Mouse (Mus musculus) ES-CJ7 (cell line): Measurements from ENCODE around the gene Pik3cd.
"Not testable (repeated sequence)": the region's sequence is repeated elsewhere in the genome, so short reads cannot be mapped to it uniquely, and the experiment has no call there.

Source experiments
- DNase-seq: peaks from one replicate; pipeline ENCODE4 v3.0.0; 2011; ENCODE audit warnings: low read depth, low spot score

Pik3cd gene

DNA sequence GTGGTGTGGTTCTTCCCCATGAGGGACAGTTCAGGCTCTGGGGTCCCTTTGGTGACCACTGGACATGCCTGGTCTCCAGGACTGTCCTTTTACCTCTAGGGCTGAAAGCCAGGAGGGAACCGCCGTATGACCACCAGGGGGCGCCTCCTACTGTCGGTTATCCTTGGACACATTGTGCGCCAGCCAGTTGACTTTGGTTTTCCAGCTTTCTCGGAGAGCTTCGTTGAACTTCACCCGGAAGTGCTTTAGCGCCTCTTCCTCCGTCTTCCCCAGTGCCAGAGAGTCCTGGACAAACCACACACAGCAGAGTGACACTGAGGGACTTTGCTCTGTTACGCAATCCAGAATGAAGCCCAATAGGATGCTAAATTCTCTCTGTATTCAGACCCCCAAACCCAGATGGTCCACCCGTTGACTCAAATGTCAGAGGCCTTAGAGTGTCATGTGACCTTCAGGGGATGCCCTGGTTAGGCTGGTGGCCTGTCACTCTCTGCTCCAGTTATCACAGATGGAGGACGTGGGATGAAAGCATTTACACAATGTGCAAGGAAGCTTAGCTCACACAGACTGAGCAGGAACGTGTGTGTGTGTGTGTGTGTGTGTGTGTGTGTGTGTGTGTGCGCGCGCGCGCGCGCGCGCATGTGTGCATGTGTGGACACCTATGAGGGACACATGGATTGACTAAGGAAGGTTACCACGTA lies 51.7 kb downstream of the Pik3cd start:
- peak; percentile 79 for DNase-seq

DNA sequence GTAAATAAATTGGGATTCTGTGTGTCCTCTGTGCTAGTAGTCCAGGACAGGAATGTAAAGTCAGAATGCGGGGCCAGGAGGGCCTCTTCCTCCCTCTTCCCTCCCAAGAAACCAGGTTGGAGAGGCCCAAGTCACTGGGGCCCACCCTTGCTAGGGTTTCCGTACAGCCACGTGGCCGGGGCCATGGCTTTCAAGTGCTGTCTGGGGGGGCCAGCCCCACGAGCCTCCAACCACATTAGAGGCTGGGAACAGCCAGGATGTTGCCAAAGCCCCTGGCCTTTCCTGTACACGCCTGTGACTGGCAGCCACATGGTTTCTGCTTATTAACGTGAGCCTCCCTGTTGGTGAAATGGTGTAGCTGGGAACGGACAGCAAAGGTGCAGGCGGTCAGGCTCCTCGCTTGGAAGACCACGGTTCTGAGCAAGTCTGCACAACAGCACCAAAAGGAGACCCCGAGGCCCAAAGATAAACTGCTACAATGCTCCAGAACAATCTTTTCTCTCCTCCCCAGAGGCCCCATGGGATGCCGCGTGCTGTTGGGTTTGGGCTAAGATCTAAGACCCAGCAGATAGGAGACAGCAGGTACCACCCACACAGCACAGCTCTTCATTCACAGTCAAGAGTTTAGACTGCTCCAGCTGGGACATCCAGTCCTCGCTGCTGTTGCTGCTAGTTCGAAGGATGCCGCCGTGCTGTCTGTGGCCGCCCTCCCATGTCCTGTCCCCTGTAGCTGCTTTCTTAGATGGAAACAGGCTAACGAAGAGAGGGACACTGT lies 54.2 kb downstream of the Pik3cd start:
- no peak for DNase-seq

DNA sequence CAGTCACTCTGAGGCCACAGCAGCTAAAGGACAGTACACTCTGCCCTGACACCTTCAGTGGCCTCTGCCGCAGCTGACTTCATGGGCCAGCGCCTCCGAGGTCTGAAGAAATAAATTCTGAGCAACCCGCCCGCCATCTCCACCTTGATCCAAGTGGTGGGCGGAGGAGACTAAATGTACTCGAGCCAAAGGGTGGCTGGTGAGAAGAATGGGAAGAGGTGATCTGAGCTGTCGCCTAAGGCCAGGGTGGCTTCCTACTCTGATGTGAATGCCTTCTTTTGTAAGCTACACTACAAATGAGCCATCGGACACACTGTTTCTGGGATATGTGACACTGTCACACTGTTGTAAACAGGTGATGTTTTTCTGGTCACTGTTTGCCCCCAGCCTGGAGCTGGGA lies 56.6 kb downstream of the Pik3cd start:
- DNase-seq, result no peak

DNA sequence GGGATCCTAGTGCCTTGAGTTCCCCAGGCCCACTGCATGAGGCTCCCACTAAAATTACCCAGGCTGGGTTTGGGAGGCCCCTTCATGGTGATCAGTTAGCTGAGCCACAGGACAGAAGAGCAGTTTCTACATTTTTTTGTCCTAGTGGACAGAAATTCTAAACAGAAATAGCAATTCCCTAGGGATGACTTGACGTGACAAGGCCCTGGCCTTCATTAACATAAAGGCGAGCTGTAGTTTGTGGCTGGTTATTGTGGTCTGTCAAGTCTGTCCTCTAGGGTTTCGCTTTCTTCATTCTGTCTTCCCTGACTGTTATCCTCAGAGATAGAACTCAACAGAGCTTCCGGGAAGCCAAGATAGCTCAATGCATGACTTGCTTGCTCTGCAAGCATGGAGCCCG lies 60.4 kb downstream of the Pik3cd start:
- no peak for DNase-seq

DNA sequence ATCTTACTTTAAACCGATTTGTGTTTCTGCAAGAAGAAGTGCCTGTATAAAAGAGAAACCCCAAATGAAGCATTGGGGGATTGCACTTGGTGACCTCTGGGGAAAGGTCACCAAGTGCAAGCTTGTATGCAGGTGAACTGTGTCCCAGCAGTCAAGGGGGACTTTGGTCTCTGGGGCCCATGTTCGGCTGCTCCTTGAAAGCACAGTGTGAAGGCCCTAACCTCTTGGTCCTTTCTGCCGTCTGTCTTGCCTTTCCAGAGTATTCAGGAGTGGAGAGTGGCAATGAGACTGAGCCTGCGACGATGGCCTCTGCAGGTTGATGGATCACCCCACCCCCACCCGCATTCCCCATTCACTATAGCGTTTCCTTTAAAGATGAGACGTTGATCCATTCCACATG lies 61.0 kb downstream of the Pik3cd start:
- DNase-seq, result no peak

DNA sequence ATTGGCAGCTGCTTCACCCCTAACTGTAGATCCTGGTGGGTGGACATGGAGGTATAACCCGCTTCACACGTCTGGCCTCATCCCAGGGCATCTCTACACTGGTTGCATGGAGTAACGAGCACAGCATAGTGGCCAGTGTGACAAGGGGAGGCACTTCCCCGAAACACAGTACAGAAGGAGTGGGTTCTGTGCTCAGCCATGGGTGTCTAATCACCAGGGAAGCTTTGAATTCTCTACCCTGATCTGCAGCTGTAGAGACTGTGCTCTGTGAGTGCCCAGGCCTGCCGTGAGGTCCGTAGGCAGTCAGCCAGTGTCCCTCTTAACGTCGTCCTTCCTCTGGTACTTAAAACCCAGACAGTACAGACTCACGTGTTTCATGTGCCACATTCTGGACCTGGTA lies 61.5 kb downstream of the Pik3cd start:
- DNase-seq, result no peak

DNA sequence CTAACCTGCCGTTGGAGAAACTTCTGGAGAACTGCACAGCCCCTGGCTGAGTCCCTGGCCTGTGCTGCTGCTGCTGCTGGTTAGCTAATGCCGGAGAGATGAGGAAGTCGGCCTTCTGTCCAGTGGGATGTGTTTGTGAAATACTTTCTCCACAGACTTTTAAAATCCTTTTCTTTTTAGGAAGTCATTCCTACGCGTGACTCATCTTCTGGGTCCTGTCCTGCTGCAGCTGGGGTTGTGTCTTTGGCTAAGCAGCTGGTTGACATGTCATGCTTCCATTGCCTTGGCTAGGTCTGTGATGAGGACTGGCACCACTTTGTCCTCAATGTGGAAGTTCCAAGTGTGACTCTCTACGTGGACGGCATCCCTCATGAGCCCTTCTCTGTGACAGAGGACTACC lies 64.4 kb downstream of the Pik3cd start:
- DNase-seq, result no peak

DNA sequence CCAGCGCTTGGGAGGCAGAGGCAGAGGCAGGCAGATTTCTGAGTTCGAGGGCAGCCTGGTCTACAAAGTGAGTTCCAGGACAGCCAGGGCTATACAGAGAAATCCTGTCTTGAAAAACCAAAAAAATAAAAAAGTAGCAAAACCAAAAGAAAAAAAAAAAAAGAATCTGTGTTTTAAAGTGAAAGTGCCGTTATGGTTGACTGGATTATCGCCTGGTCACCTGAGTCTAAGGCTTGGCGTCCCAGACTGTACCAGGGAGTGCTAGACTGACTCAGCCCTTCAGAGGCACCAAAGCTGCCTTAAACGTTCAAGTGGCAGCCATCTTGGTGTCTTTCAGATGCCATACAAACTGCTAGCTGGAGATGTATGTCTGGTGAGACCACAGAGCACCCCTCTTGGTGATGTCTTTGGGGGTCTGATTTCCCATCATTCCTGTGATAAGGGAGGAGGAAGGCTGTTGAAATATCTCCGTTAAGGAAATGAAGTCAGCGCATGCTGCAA lies 66.4 kb downstream of the Pik3cd start:
- DNase-seq, result no peak

DNA sequence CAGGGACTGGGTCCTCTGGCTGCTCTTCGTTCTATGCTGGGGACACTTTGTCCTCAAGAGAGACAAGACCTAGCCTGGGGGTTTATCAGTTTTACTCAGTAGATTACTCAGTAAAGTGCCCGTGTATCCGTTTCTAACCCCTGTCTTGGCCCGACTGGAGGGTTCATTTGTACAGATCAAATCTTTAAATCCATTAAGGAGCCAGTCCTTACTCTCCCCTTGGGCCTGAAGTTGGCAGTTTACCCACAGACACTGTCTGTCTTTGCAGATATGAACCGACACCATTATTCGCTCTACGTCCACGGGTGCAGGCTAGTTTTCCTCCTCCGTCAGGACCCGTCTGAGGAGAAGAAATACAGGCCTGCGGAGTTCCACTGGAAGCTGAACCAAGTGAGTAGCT lies 67.4 kb downstream of the Pik3cd start:
- no peak for DNase-seq

DNA sequence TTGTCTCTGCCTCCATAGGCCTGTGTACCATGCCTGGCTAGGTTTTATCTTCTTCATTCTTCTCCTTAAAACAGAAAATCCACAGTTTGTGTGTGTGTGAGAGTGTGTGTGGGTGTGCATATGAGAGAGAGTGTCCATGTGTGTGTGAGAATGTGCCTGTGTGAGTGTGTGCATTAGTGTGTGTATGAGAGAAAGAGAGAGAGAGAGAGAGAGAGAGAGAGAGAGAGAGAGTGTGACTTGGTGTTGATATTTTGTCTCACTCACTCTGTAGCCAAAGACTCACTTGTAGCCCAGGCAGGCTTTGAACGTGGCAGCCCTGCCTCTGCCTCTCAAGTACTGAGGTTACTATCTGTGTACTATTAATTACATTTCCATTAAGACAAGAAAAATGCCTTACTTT lies 68.2 kb downstream of the Pik3cd start:
- DNase-seq, result no peak

DNA sequence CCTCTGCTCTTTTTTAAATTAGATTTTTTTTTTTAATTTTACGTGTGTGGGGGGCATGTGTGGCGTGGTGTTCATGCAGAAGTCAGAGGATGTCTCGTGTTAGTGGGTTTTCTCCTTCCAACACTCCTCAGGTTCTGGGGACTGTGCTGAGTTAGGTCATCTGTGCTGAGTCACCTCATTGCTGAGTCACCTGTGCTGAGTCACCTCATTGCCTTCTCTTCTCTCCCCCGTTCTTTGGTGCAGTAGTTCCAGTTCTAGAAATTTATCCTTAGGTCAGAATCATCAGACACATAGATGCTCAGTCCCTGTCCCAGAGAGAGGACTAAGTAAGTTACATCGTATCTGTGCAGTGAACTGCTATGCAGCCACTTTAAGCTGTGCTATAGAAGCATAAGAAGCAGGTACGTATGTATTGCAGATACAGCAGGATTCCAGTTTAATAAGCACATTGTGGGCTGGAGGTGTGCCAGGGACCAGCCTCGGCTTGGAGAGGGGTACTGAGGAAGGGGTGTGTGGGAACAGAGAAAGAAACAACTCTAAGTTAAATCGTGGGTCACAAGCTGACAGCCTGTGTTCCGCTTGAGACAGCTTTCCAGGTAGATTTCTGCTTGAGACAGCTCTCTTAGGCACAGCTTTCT lies 69.6 kb downstream of the Pik3cd start:
- DNase-seq, result no peak

DNA sequence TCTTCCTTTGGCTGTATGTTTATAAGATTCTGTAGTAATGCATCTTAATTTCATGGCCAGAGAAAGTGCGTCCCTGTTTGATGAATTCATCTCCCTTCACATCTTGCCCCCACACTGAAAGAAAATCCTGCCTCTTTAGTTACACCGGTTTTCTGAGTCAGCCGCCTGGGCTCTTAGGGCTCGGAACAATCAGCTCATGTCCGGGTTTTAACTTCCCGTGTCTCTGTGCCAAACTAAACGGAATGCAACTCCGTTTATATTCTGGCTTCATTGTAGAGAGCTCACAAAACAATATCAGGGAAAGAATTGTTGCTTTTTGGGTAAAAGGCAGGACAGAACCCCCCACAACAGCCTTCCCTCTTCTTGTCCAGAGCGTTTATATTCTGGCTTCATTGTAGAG lies 73.6 kb downstream of the Pik3cd start:
- DNase-seq, result no peak

DNA sequence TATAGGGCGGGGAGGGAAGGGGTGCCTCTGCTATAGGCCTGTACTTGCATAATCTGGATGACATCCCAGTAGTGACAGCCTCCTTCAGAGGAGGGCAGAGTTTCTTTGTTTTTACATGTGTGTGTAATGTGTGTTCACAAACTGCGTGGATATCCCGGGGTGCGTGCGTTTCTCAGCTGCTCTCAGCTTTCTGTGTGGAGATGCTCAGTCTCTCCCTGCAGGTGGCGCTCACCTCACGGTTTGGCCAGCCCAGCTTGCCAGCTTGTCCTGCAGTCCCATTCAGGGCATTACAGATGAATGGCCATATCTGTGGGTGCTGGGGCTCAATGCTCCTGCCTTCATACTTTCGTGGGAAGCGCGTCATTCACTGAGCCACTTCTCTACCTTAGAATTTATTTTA lies 74.0 kb downstream of the Pik3cd start:
- DNase-seq, result peak; percentile 48

DNA sequence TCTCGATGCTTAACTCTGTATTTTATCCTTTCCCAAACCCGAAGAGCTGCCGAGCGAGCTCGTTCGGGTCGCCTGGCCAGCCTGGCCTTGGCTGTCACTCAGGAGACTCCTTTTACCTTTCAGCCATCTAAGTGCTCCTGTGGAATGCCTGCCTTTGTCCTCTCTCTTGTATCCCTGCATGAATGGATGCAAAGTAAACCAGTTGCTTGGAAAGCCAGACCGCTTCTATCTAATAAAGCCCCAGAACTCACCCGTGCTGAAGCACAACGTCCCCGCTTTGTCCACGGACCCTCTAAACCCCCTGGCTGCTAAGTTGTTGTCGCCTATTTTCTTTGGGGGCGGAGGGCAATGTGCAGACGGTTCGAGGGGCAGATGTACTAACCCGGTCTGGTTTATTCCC lies 75.6 kb downstream of the Pik3cd start:
- DNase-seq, result no peak

DNA sequence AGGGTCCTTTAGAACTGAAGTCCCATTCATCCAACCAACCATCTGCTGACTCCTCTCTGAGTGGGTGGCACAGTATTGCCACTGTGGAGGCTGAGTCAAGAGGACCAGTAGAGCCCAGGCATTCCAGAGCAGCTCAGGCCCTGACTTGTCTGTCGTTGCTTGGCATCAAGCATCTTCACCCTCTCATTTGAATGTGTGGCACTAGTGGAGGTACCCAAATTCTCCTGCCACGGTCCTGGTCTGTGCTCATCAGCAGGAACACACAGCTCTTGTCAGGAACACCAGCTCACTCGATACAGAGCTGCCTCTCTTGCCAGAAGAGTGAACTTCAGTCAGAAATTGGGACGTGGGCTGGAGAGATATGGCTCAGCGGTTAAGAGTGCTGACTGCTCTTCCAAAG lies 78.7 kb downstream of the Pik3cd start:
- DNase-seq, result no peak

DNA sequence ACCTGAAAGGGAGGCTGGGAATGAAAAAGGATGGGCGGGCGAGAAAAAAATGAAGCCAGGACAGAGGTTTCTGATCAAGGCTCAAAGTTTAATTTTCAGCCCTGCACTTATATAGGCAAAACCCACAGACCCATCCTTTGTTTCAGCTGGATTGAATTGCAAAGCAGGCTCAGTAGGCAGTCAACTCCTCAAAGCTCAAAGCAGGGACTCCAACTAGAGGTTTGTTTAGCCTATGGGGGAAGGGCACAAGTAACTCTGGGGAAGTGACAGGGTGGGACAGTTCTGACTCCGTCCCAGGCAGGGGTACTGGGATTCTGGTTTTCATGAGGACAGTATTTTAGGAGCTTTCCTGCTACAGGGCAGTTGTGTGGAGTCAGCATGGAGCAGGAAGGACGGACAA lies 81.1 kb downstream of the Pik3cd start:
- peak; percentile 56 for DNase-seq

DNA sequence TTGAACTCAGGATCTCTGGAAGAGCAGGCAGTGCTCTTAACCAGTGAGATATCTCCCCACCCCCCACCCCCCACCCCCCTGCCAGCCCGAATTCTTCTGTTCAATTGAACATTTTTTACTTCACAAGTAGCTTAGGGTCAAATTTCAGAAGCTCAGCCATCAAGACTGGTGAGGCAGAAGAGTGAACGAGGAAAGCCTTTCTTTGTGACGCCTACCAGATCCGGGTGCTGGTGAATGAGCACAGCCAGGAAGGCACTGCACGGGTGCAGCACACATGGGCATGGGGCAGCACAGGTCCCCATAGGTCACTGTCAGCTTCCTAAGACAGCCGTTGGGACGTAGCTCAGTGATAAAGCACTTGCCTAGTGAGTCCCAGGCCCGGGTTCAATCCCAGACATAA lies 82.4 kb downstream of the Pik3cd start:
- no peak for DNase-seq

DNA sequence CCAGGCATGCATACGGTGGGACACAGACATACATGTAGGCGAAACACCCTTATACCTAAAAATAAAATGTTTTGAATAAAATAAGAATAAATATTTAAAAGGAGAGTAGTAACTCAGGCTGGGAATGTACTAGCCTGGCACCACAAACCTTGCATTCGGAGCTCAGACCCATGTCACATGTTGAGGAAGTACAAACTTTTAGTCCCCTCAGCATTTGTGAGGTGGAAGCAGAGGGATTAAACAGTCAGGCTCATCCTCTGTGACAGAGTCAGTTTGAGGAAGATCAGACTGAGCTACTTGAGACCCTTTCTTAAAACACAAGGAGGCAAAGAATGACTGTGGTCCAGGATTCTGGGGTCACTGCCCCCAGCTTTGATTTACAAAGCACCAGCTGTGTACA lies 85.4 kb downstream of the Pik3cd start:
- not testable (repeated sequence) for DNase-seq

DNA sequence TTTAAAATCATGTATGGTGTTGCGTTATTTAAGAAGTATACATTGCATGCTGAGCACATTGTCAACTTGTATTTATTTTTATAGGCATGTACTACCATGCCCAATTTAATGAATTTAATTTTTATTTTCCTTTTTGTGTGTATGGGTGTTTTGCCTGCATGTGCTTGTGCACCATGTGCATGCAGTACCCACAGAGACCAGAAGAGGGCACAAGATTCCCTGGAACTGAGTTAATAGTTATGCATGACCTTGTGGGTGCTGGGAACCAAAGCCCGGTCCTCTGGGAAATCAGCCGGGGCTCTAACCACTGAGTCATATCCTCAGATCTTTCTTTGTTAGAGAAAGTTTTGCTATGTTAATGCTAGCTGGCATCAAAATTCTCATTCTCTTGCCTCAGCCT lies 87.5 kb downstream of the Pik3cd start:
- DNase-seq, result peak; percentile 61

DNA sequence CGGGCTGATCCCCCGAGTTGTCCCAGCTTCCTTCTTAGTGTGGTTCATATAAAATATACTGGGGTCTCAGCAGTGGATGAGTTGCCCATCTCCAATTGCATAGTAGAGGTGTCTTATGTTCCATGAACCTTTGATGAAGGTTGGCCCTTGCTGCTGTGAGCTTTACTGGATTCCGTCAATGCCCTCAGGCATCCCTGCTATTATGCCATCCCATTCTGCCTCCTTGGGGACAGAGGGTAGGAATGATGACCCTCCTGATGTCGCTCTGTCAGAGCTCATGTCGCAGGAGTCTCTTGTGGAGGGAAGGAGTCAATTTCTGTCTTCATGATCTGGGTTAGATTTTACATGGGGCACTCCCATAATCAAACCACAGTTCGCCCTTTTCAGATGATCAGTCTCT lies 88.9 kb downstream of the Pik3cd start:
- not testable (repeated sequence) for DNase-seq

DNA sequence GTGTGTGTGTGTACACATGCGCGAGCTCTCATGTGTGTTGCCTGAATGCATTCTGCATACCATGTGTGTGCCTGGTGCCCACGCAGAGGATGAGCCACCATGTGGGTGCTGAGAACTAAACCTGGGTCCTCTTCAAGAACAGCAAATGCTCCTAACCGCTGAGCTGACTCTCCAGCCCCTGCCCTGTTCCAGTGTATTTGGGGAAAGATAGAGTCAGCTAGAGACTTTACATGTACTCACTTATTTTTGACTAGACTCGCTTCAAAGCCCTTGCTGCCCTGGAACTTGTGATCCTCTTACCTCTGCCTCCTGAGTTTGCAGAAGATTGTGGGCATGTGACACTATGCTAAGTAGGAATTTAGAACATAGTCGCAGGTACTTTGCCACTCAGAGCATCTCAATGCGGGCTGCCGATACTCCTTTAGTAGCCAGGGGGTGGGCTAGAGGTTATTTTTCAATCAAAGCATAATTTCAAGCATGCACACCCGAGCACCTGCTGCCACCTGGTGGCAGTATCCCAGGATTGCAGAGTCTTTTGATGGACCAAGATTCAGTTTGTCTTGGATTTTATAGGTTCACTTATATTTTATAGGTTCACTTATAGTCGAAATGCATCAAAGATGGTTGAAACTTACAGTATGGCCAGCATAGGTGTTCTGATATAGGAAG lies 90.9 kb downstream of the Pik3cd start:
- peak; percentile 46 for DNase-seq
